Mouse (Mus musculus) Patski (cell line): ENCODE measurements around the gene Wipf1. TPM values are rescaled to one million over a fixed set of nuclear protein-coding genes. Genes with fewer than 3 reads are reported as not detected.

Experiments
- ATAC-seq: fragments of 100-300 bp; one replicate; pipeline ENCODE4 v1.8.0; 2021
- CTCF ChIA-PET: fragments of 350-600 bp; sonication (Branson Sonifier 250); formaldehyde crosslinking; loops from one replicate; lab custom pipeline; 2022; ENCODE audit warnings: inconsistent platforms; lab: Charles Lee
- POLR2A ChIA-PET: fragments of 350-600 bp; sonication (Branson Sonifier 250); formaldehyde crosslinking; loops from one replicate; lab custom pipeline; 2022; ENCODE audit warnings: antibody characterized with exemption, inconsistent platforms; lab: Charles Lee
- DNase-seq: peaks from one replicate; pipeline ENCODE4 v3.0.0-alpha.2; 2011; ENCODE audit warnings: low read depth, low spot score
- H3K27me3 ChIP-seq: fragments of 371-371 bp; one replicate; pipeline ENCODE4 v1.5.1; 2021
- CTCF ChIP-seq: fragments of 100-300 bp; IDR thresholded peaks from one replicate; pipeline ENCODE4 v1.5.1; 2021
- in situ Hi-C: fragments of 300-500 bp; cut with MboI; formaldehyde crosslinking; loops from 3 replicates; pipeline ENCODE4 v1.11.1; 2018; ENCODE audit warnings: low pct_unique_long_range_greater_than_20kb, mixed read lengths
- polyA plus RNA-seq: library from polyadenylated mRNA; unstranded; gene quantifications from one replicate; pipeline ENCODE4 v1.2.3, GENCODE M21; 2021

Gene Wipf1
- polyA plus RNA-seq, 1 experiment from 2014 or later: 20.2 TPM

DNA sequence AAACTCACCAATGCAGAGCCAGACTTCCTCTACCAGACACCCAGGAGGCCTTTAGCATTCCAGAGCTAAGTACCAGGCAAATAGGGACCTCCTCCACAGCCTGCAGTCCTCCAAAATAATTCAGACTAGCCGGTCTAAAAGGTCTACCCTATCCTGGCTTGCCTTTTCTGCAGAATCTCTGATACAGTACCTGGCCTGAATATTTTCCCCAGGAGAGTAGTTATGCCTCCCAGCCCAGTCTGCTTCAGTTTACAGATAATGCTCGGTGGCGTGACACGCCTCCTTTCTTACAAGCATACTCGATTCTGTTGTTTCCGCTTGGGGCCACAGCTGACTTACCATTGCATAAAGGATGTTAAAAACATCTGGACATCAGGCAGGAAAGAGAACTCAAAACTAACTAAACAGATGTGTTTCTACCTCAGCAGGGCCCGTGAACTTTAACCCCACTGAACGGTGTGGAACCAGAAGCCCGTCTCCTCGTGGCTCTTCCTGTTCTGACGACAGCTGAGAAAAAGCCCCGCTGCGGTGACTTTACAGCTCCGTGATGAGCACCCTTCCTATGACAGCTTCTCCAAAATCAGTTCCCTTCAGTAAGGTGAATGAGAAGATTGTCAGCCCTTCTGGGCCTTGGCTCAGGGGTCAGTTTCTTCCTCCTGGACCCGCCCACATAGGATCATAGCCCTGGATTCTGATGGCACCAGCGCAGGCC is 33.8 kb downstream of the Wipf1 start:
- no peak for ATAC-seq

DNA sequence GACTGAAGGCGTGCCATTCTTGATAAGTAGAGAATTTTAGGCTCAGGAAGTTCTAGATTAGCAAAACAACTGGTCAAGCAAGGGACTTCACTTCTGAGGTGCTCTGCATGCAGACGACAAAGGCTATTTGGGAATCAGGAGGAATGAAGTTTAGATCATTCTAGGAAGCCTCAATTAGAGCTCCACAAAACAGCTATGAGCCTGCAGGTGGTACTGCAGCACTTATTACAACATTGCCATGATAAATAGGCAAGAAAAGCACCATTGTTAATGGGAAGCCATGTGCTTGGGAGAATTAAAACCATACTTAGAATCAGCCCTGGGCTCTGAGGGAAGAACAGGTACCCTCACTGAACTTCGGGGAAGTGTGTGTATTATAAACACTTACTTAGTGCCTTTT is 36.0 kb downstream of the Wipf1 start:
- no peaks in the 10 kb centered on the region for H3K27me3 ChIP-seq
- TF ChIP-seq CTCF: no peak
- ChIA-PET POLR2A (no interaction called here), CTCF (interaction anchor here (1.1 kb wide), 1 partner anchor 22 kb away, joined by 3 read pairs; no protein-coding TSS in a partner anchor)
- ATAC-seq (no peak), DNase-seq (no peak)
- in situ Hi-C loops: no loop called here

More for the DNA sequence above, 33.8 kb downstream of the Wipf1 start:
- ChIA-PET CTCF (interaction anchor here (1.2 kb wide), 1 partner anchor 23 kb away, joined by 3 read pairs; no protein-coding TSS in a partner anchor), POLR2A (no interaction called here)
- TF ChIP-seq CTCF: no peak
- no peaks in the 10 kb centered on the region for H3K27me3 ChIP-seq
- no peak for DNase-seq
- in situ Hi-C loops: no loop called here

DNA sequence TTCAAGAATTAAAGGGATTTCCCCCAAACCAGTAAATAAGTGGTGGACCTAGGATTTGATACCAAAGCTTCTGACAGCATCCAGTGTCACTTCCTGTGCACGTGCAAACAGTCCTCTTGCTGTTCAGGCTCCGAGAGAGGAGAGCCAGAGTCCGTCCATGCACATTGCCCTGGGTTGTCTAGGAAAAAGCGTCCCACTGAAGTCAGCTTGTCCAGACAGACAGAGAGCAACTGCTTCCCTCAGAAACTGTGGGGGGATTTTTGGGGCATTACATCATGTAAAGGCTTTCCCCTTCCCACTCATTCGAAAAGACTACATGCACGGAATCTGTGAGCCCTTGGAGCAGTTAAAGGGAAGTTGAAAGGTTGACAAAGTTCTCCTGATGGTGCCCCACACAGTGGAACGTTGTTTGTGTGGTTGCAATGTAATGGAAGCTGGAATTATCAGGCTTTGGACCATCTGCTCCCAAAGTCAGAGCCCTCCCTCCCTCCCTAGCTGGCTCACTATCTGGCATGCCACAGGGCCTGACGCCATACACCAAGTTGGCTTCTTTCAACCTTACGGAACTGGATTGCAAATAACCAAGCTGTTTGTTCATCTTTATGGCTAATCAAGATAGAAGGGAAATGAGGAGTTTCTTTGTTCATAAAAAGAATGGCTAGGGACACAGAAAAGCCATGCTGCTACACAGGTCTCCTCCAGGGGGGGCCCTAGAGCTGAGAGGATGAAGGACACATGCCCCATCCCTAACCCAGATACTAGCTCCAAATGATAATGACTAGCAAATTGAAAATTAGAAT is 37.9 kb downstream of the Wipf1 start:
- in situ Hi-C loops: no loop called here
- DNase-seq (no peak), ATAC-seq (no peak)
- no peaks in the 10 kb centered on the region for H3K27me3 ChIP-seq
- ChIA-PET CTCF (interaction anchor here (0.9 to 1.2 kb wide), 4 partner anchors 14 to 170 kb away, joined by 3 to 4 read pairs (median 3); no protein-coding TSS in a partner anchor), POLR2A (interaction anchor here (1.4 kb wide), 1 partner anchor 26 kb away, joined by 3 read pairs; no protein-coding TSS in a partner anchor)
- peak; percentile 75 for TF ChIP-seq CTCF

DNA sequence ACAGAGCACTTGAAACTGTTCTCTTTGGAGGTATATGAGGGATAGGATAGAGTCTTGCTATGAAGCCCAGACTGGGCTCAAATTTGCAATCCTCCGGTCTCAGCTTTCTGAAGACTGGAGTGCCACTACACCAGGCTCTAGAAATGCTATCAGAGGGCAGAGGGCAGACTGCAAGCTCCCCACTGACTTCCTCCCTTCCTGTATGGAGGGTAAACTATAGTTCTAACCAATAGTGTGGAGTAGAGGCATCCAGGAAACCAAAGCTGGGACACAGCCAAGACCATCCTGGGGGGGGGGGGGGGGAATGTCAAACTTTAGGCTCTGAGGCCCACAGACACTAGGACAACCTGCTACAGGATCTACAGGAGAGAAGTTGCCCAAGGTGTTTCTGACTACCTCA is 39.1 kb downstream of the Wipf1 start:
- in situ Hi-C loops: no loop called here
- no peak for DNase-seq
- CTCF ChIA-PET: interaction anchor here (0.7 to 1.2 kb wide), 2 partner anchors 16 to 57 kb away, joined by 3 read pairs; no protein-coding TSS in a partner anchor
- POLR2A ChIA-PET: interaction anchor here (1.4 kb wide), 1 partner anchor 28 kb away, joined by 3 read pairs; no protein-coding TSS in a partner anchor
- ATAC-seq: no peak
- no peaks in the 10 kb centered on the region for H3K27me3 ChIP-seq
- TF ChIP-seq CTCF: no peak

DNA sequence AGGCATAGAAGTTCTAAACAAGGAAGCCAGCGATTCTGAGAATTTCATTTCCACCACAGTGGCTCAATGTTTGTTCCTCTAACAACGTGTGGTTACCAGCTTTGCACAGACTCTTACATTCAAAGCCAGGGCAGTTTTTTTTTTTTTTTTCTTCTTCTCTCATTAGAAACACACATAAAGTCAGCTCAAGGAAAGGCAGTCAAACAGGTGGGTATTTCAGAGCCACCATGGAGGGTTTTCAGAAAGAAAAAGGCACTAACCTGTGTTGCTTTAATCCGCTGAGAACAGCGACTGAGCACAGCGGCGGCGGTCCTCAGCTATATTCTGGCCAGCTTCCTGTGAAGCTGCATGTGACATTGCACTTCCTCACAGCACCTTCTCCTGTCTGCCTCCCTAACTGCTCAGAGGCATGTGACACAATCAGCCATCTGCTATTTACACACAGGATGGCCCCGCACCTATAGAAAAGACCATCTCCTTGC is 43.4 kb downstream of the Wipf1 start:
- DNase-seq (no peak), ATAC-seq (no peak)
- POLR2A ChIA-PET: no interaction called here
- in situ Hi-C loops: no loop called here
- no peak for TF ChIP-seq CTCF
- CTCF ChIA-PET: interaction anchor here (1.2 kb wide), 1 partner anchor 11 kb away, joined by 4 read pairs; no protein-coding TSS in a partner anchor
- no peaks in the 10 kb centered on the region for H3K27me3 ChIP-seq

DNA sequence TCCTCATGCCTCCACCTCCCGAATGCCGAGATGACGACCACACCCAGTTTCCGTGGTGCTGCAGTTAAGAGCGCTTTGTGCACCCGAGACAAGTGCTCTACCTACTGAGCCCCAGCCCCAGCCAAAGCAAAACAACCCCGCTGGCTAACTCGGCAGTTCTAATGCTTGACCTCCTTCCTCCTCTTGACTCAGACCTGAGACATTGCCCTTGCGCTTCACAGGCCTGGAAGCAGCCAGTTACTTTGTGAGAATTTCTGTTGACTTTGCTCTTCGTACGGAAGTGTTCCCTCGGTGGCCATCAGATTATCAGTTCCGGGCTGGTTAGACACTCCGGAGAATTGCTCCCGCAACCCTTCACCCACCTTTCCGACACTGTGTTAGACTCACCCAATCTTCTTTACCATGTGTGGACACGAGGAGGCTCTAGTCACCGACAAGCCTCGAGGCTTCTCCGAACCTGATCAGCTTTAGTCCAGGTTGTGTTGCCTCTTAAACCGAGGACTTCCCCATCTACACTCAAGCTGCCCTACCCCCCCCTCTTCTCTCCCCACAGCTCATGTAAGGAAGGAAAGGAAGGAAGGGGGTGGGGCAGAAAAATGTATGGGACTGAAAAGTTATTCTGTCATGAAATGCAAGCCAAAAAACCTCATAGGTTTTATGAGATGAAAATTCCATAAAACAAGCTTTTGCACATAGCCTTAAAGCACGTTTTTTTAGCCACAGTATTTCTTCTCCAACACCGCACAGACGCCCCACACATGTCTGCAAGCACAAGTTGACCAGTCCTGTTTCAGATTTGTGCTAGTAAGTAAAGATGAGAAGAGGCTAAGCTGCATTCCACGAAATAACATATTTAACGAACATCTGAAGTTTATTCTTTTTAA is 44.1 kb downstream of the Wipf1 start:
- CTCF ChIA-PET: interaction anchor here (1.2 kb wide), 1 partner anchor 11 kb away, joined by 4 read pairs; no protein-coding TSS in a partner anchor
- no peak for ATAC-seq
- in situ Hi-C loops: no loop called here
- no peak for TF ChIP-seq CTCF
- no peaks in the 10 kb centered on the region for H3K27me3 ChIP-seq
- POLR2A ChIA-PET: no interaction called here
- DNase-seq: no peak

DNA sequence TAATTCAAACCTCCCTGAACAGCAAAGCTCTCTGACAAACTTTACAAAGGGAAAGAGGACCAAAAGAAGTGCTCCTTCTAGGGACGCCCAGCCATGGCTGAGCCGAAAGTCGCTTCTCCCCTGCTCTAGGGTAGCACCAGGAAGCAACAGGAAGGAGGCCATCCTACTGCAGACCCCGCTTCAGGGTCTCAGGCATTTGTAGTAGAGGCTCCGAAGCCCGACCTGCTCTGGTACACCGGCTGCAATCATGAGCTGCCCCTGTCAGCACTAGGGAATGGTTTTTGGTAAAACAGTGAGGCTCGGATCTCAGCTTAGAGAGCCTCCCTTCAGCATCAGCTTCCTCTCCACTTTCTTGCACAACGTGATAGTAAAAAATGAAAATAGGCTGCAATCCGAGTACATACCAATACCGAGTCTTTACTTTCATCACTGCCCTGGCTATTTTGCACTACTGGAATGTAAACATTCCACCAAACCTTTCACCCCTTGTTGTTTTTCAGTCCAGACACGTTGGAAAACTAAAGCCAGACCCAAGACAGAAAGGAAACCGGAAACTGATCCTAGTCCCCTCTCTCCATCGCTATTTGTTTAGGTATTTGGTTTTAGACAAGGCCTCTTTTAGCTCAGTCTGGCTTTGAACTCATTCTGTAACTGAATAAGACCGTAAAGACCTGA is 44.8 kb downstream of the Wipf1 start:
- in situ Hi-C loops: no loop called here
- ATAC-seq: no peak
- POLR2A ChIA-PET: no interaction called here
- TF ChIP-seq CTCF: no peak
- CTCF ChIA-PET: interaction anchor here (1.2 kb wide), 1 partner anchor 10 kb away, joined by 4 read pairs; no protein-coding TSS in a partner anchor
- H3K27me3 ChIP-seq: no peaks in the 10 kb centered on the region
- DNase-seq: no peak

DNA sequence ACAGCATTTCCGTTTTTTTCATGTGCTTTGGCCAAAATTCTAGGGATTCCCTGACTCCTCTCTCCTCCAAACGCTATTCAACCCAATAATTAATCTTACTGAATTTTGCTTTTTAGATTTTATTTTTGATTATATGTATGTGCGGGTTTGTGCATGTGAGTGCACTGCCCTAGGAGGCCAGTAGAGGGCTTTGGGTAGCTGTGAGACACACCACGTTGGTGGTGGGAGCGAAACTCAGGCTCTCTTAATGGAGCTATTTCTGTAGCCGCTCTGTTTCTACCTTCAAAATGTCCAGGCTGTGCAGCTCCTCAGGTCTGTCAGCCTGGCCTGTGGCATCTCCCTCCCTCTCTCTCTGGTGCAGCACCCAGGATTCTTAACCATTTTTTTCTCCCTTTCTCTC is 50.7 kb downstream of the Wipf1 start:
- in situ Hi-C loops: no loop called here
- no peak for ATAC-seq
- no peak for DNase-seq
- ChIA-PET CTCF (no interaction called here), POLR2A (no interaction called here)
- peak; percentile 46 for TF ChIP-seq CTCF
- no peaks in the 10 kb centered on the region for H3K27me3 ChIP-seq

DNA sequence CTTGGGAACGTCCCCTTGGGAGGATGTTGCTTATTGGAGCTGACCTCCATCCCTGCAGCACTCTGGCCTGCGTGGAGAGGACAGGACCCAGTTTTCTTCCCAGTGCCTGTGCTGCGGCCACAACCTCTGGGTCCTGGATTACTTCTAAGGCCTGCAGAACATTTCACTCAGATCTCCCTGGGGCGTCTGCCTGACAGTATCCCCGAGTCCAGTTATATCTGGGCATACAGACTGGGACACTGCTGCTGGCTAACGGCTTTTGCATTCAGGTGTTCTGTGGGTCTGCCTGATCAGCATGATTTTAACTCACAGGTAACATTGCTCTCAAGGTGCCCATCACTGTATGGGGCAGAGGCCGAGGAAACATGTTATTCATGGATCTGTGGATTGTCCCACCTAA is 52.0 kb downstream of the Wipf1 start:
- ChIA-PET POLR2A (no interaction called here), CTCF (interaction anchor here (1.4 kb wide), 1 partner anchor 15 kb away, joined by 3 read pairs; no protein-coding TSS in a partner anchor)
- DNase-seq: no peak
- H3K27me3 ChIP-seq: no peaks in the 10 kb centered on the region
- in situ Hi-C loops: no loop called here
- no peak for TF ChIP-seq CTCF
- ATAC-seq: no peak
